Mouse (Mus musculus) MEL (cell line): Measurements from ENCODE around the gene 4833423E24Rik. TPM values are rescaled to one million over a fixed set of nuclear protein-coding genes. Genes with fewer than 3 reads are reported as not detected.

ENCODE experiments used
- DNase-seq: peaks from one replicate; pipeline ENCODE4 v3.0.0; 2011; ENCODE audit warnings: low read depth, low spot score
- H3K27ac ChIP-seq: 2 replicates; pipeline ENCODE4 v1.5.1; 2012; ENCODE audit warnings: low read depth, mild to moderate bottlenecking, control low read depth, low read length, moderate library complexity; ENCODE audit not compliant: control insufficient read depth
- H3K27me3 ChIP-seq, 2 experiments: fragments of 150-350 bp in 1 of 2; sonication (generic) in 1 of 2; 2 replicates each; pipeline ENCODE4 v1.6.1; 2012; ENCODE audit warnings: low read length in 2 of 2, mild to moderate bottlenecking in 2 of 2, improper control_type of control experiment in 1 of 2, moderate library complexity in 1 of 2; ENCODE audit not compliant: insufficient read depth in 2 of 2, control insufficient read depth in 1 of 2
- H3K36me3 ChIP-seq, 2 experiments: 2 replicates each; pipeline ENCODE4 v1.6.1; 2012 to 2014; ENCODE audit warnings: low read length in 2 of 2, improper control_type of control experiment in 1 of 2, inconsistent platforms in 1 of 2, mild to moderate bottlenecking in 1 of 2; ENCODE audit not compliant: insufficient read depth in 2 of 2, control insufficient read depth in 1 of 2
- H3K4me1 ChIP-seq, 2 experiments: fragments of 150-350 bp in 1 of 2; sonication (generic) in 1 of 2; 2 replicates each; pipeline ENCODE4 v1.6.1; 2012; ENCODE audit warnings: low read length in 2 of 2, improper control_type of control experiment in 1 of 2, mild to moderate bottlenecking in 1 of 2; ENCODE audit not compliant: insufficient read depth in 2 of 2, control insufficient read depth in 1 of 2
- H3K4me3 ChIP-seq, 2 experiments: fragments of 150-350 bp in 1 of 2; sonication (generic) in 1 of 2; 2 replicates each; pipeline ENCODE4 v1.5.1; 2012; ENCODE audit warnings: low read depth in 2 of 2, low read length in 2 of 2, mild to moderate bottlenecking in 2 of 2, moderate library complexity in 2 of 2, control low read depth in 1 of 2, improper control_type of control experiment in 1 of 2; ENCODE audit not compliant: control insufficient read depth in 1 of 2, insufficient read depth in 1 of 2
- H3K79me2 ChIP-seq: 2 replicates; pipeline ENCODE4 v1.6.1; 2012; ENCODE audit warnings: mild to moderate bottlenecking, low read length, moderate library complexity; ENCODE audit not compliant: control insufficient read depth, poor library complexity, insufficient read depth
- H3K9ac ChIP-seq: 2 replicates; pipeline ENCODE4 v1.6.1; 2012; ENCODE audit warnings: low read depth, mild to moderate bottlenecking, control low read depth, low read length, moderate library complexity; ENCODE audit not compliant: control insufficient read depth, poor library complexity, severe bottlenecking
- H3K9me3 ChIP-seq: fragments of 150-350 bp; sonication (generic); replicated peaks from 2 replicates; pipeline ENCODE4 v1.6.1; 2012; ENCODE audit warnings: mild to moderate bottlenecking, low read length, improper control_type of control experiment, moderate library complexity; ENCODE audit not compliant: insufficient read depth
- BHLHE40 ChIP-seq: IDR thresholded peaks from 2 replicates; pipeline ENCODE4 v1.6.1; 2012; ENCODE audit warnings: low read depth, mild to moderate bottlenecking, inconsistent platforms, low read length, improper control_type of control experiment, borderline replicate concordance
- CHD2 ChIP-seq: IDR thresholded peaks from 2 replicates; pipeline ENCODE4 v1.6.1; 2011; ENCODE audit warnings: low read length, improper control_type of control experiment
- CTCF ChIP-seq, 3 experiments: IDR thresholded peaks in 2 of 3; conservative IDR thresholded peaks in 1 of 3; 2 replicates each; pipeline ENCODE4 v1.5.1; 2011 to 2012; ENCODE audit warnings: low read length in 3 of 3, low read depth in 2 of 3, mild to moderate bottlenecking in 2 of 3, improper control_type of control experiment in 1 of 3, inconsistent platforms in 1 of 3, mixed read lengths in 1 of 3, moderate library complexity in 1 of 3; ENCODE audit not compliant: control insufficient read depth in 1 of 3, insufficient read depth in 1 of 3, poor library complexity in 1 of 3, severe bottlenecking in 1 of 3
- EP300 ChIP-seq, 2 experiments: IDR thresholded peaks; 2 replicates each; pipeline ENCODE4 v1.6.1; 2011; ENCODE audit warnings: improper control_type of control experiment in 2 of 2, low read length in 2 of 2, low read depth in 1 of 2, mild to moderate bottlenecking in 1 of 2
- ETS1 ChIP-seq: IDR thresholded peaks from 2 replicates; pipeline ENCODE4 v1.6.1; 2012; ENCODE audit warnings: low read depth, mild to moderate bottlenecking, inconsistent platforms, low read length, improper control_type of control experiment, moderate library complexity
- GATA1 ChIP-seq: IDR thresholded peaks from 2 replicates; pipeline ENCODE4 v1.6.1; 2011; ENCODE audit warnings: low read depth, low read length, improper control_type of control experiment
- KAT2A ChIP-seq: conservative IDR thresholded peaks from 2 replicates; pipeline ENCODE4 v1.6.1; 2012; ENCODE audit warnings: low read depth, low read length, improper control_type of control experiment, inconsistent platforms
- MAFK ChIP-seq: IDR thresholded peaks from 2 replicates; pipeline ENCODE4 v1.6.1; 2011; ENCODE audit warnings: low read depth, mild to moderate bottlenecking, low read length, improper control_type of control experiment, borderline replicate concordance
- MAX ChIP-seq: IDR thresholded peaks from 2 replicates; pipeline ENCODE4 v1.6.1; 2011; ENCODE audit warnings: low read length, improper control_type of control experiment
- MXI1 ChIP-seq: IDR thresholded peaks from 2 replicates; pipeline ENCODE4 v1.6.1; 2011; ENCODE audit warnings: mild to moderate bottlenecking, low read depth, low read length, improper control_type of control experiment
- MYC ChIP-seq: IDR thresholded peaks from 2 replicates; pipeline ENCODE4 v1.6.1; 2011; ENCODE audit warnings: low read depth, mild to moderate bottlenecking, low read length, improper control_type of control experiment, moderate library complexity
- NELFE ChIP-seq: IDR thresholded peaks from 2 replicates; pipeline ENCODE4 v1.6.1; 2011; ENCODE audit warnings: low read depth, low read length, improper control_type of control experiment
- POLR2AphosphoS2 ChIP-seq: IDR thresholded peaks from 2 replicates; pipeline ENCODE4 v1.6.1; 2011; ENCODE audit warnings: low read length, improper control_type of control experiment
- RAD21 ChIP-seq: IDR thresholded peaks from 2 replicates; pipeline ENCODE4 v1.6.1; 2011; ENCODE audit warnings: mild to moderate bottlenecking, low read depth, low read length, improper control_type of control experiment
- TBP ChIP-seq: IDR thresholded peaks from 2 replicates; pipeline ENCODE4 v1.8.0; 2011; ENCODE audit warnings: low read depth, low read length, improper control_type of control experiment
- ZKSCAN1 ChIP-seq: IDR thresholded peaks from 2 replicates; pipeline ENCODE4 v1.6.1; 2012; ENCODE audit warnings: low read depth, mild to moderate bottlenecking, inconsistent platforms, low read length, improper control_type of control experiment, moderate library complexity
- polyA plus RNA-seq, 2 experiments: library from polyadenylated mRNA; stranded (reverse) in 1 of 2; unstranded in 1 of 2; fragments of >175 nt in 1 of 2; fragments of >200 nt in 1 of 2; gene quantifications; 2 replicates each; pipeline versions ENCODE4 v1.2.1 to v1.2.4; 2012; ENCODE audit warnings: low replicate concordance in 2 of 2, low read depth in 1 of 2; ENCODE audit not compliant: insufficient read length in 2 of 2, insufficient read depth in 1 of 2, missing spikeins in 1 of 2
- total RNA-seq: library from RNA; depleted of rRNA; stranded (reverse); fragments of 300-350 nt; gene quantifications from 2 replicates; pipeline ENCODE4 v1.2.3, GENCODE M21; 2012

The 4833423E24Rik gene
- total and polyA plus RNA-seq, 3 experiments: not detected

- Histone ChIP-seq H3K4me3 (no peak overlapping the region), H3K36me3 (no peaks in the 10 kb centered on the region), H3K27ac (no peak overlapping the region), H3K27me3 (no peaks in the 10 kb centered on the region), H3K9ac (no peak overlapping the region), H3K79me2 (no peaks in the 10 kb centered on the region), H3K4me1 (no peaks in the 10 kb centered on the region)
- no peak for DNase-seq
- no peak for TF ChIP-seq NELFE
- no peak for TF ChIP-seq EP300 (IDR thresholded peaks at IDR 0.05; ENCODE audit: low read depth in 1 of 2, low read length in 2 of 2)
- TF ChIP-seq MYC: no peak
- TF ChIP-seq, all 39 proteins: peak for 0
- H3K9me3 ChIP-seq: no peaks in the 10 kb centered on the region
These were observed 532 bp downstream of the 4833423E24Rik start for GRCm38 (mm10) chr2:85518292-85518691.

GRCm38 (mm10) chr2:85510376-85510775 is 8.4 kb downstream of the 4833423E24Rik start:
- Histone ChIP-seq H3K9me3 (no peaks in the 10 kb centered on the region), H3K4me3 (no peak overlapping the region), H3K79me2 (no peaks in the 10 kb centered on the region), H3K27ac (no peak overlapping the region), H3K9ac (no peak overlapping the region), H3K27me3 (no peaks in the 10 kb centered on the region), H3K36me3 (no peaks in the 10 kb centered on the region), H3K4me1 (no peaks in the 10 kb centered on the region)
- no peak for TF ChIP-seq TBP
- no peak for TF ChIP-seq RAD21
- no peak for TF ChIP-seq MAX
- no peak for TF ChIP-seq MXI1
- no peak for TF ChIP-seq ZKSCAN1
- no peak for TF ChIP-seq CHD2
- no peak for TF ChIP-seq ETS1
- TF ChIP-seq KAT2A: no peak
- no peak for TF ChIP-seq CTCF (IDR thresholded peaks at IDR 0.05 in 2 of 3, conservative IDR thresholded peaks at IDR 0.05 in 1 of 3; ENCODE audit: control insufficient read depth in 1 of 3, insufficient read depth in 1 of 3, low read depth in 2 of 3, low read length in 3 of 3, poor library complexity in 1 of 3, severe bottlenecking in 1 of 3)
- no peak for DNase-seq

GRCm38 (mm10) chr2:85490396-85490795 is 28.4 kb downstream of the 4833423E24Rik start:
- H3K36me3 ChIP-seq: no peaks in the 10 kb centered on the region
- no peaks in the 10 kb centered on the region for H3K4me1 ChIP-seq
- H3K4me3 ChIP-seq: no peak overlapping the region
- no peak overlapping the region for H3K27ac ChIP-seq
- no peaks in the 10 kb centered on the region for H3K79me2 ChIP-seq
- no peak for DNase-seq
- H3K9ac ChIP-seq: no peak overlapping the region
- no peaks in the 10 kb centered on the region for H3K27me3 ChIP-seq
- TF ChIP-seq ETS1 (no peak), GATA1 (no peak), CHD2 (no peak), MAFK (no peak), BHLHE40 (no peak), ZKSCAN1 (no peak), POLR2AphosphoS2 (no peak)
- TF ChIP-seq, all 39 proteins: peak for 0
- H3K9me3 ChIP-seq: no peaks in the 10 kb centered on the region
